Mouse (Mus musculus): ENCODE measurements around the gene Gpc4.

The Gpc4 gene

GRCm38 (mm10) chrX:52101445-52101844 lies 63.6 kb downstream of the Gpc4 start:
- POLR2A ChIA-PET: no interaction called here
- CTCF ChIA-PET: interaction anchor here in 1 of 4 experiments (0.7 kb wide), 1 partner anchor 44 kb away, joined by 3 read pairs; no protein-coding TSS in a partner anchor

GRCm38 (mm10) chrX:52087726-52088348 lies 77.2 kb downstream of the Gpc4 start:
- ChIA-PET CTCF (interaction anchor here in 3 of 4 experiments (0.6 to 1.4 kb wide), 6 partner anchors 190 to 1844 kb away, joined by 3 to 4 read pairs (median 3); no protein-coding TSS in a partner anchor), POLR2A (interaction anchor here in 1 of 4 experiments (0.7 kb wide), 1 partner anchor 283 kb away, joined by 3 read pairs; no protein-coding TSS in a partner anchor)

GRCm38 (mm10) chrX:52086885-52087573 lies 78.0 kb downstream of the Gpc4 start:
- ChIA-PET POLR2A (interaction anchor here in 1 of 4 experiments (0.7 kb wide), 1 partner anchor 284 kb away, joined by 3 read pairs; no protein-coding TSS in a partner anchor), CTCF (interaction anchor here in 3 of 4 experiments (0.6 to 1.4 kb wide), 6 partner anchors 222 to 1845 kb away, joined by 3 to 20 read pairs (median 3); no protein-coding TSS in a partner anchor)

GRCm38 (mm10) chrX:52083557-52083956 lies 81.5 kb downstream of the Gpc4 start:
- ChIA-PET POLR2A (interaction anchor here in 1 of 4 experiments (1.0 kb wide), 1 partner anchor 87 kb away, joined by 3 read pairs; no protein-coding TSS in a partner anchor), CTCF (interaction anchor here in 1 of 4 experiments (0.6 kb wide), 1 partner anchor 284 kb away, joined by 4 read pairs; no protein-coding TSS in a partner anchor)

GRCm38 (mm10) chrX:52072410-52072809 lies 92.6 kb downstream of the Gpc4 start:
- ChIA-PET CTCF (no interaction called here), POLR2A (no interaction called here)

- CTCF ChIA-PET: no interaction called here
- POLR2A ChIA-PET: no interaction called here
Observed at GRCm38 (mm10) chrX:52053416-52053815, 111.6 kb downstream of the Gpc4 start.

GRCm38 (mm10) chrX:52052011-52052410 lies 113.0 kb downstream of the Gpc4 start:
- ChIA-PET CTCF (no interaction called here), POLR2A (no interaction called here)

- CTCF ChIA-PET: no interaction called here
Observed at GRCm38 (mm10) chrX:52050941-52051340, 114.1 kb downstream of the Gpc4 start.

GRCm38 (mm10) chrX:52039875-52040274 lies 125.2 kb downstream of the Gpc4 start:
- ChIA-PET CTCF (no interaction called here), POLR2A (no interaction called here)

More at GRCm38 (mm10) chrX:52050941-52051340, 114.1 kb downstream of the Gpc4 start:
- POLR2A ChIA-PET: no interaction called here

GRCm38 (mm10) chrX:52030146-52030545 lies 134.9 kb downstream of the Gpc4 start:
- POLR2A ChIA-PET: no interaction called here
- CTCF ChIA-PET: interaction anchor here in 1 of 4 experiments (0.7 kb wide), 1 partner anchor 344 kb away, joined by 3 read pairs; no protein-coding TSS in a partner anchor

- ChIA-PET CTCF (no interaction called here), POLR2A (no interaction called here)
Observed at GRCm38 (mm10) chrX:52017660-52018059, 147.4 kb downstream of the Gpc4 start.
